ENCODE assay signal across 21 mouse cellular contexts in genomic region chr5:91475241-91475640, GRCm38 (mm10).
"Had no signal": no experiment of that assay in that cellular context is flagged by ENCODE, and none has a peak within 500 bp of the region (broad histone marks: within the 10 kb centered on the region; RNA-seq: fewer than 3 reads in every experiment).

No protein-coding gene starts in this region.

- ATAC-seq: intestine, embryonic 16.5 days; liver, postnatal 0 days; lung, postnatal 0 days; midbrain, embryonic 15.5 days had no signal

- H3K4me3 ChIP-seq: layer of hippocampus, adult 2 months; limb, embryonic 12.5 days; limb, embryonic 15.5 days; midbrain, embryonic 12.5 days; midbrain, embryonic 15.5 days; neural tube, embryonic 12.5 days; neural tube, embryonic 15.5 days; stomach, embryonic 15.5 days had no signal

- H3K27ac ChIP-seq: layer of hippocampus, adult 2 months; limb, embryonic 12.5 days; limb, embryonic 15.5 days; liver, embryonic 14.5 days; macrophage; midbrain, embryonic 12.5 days; midbrain, embryonic 15.5 days; neural tube, embryonic 12.5 days; neural tube, embryonic 15.5 days; stomach, embryonic 15.5 days had no signal

- DNase-seq: kidney, adult 18-20 months; kidney, adult 9 months; kidney, postnatal 25 days; layer of hippocampus, adult 9-11 months; left cerebral cortex, postnatal 4 days; liver, postnatal 0 days; lung, embryonic 14.5 days; thymus, adult 18-20 months; thymus, postnatal 36 days had no signal
